Mouse (Mus musculus) monocyte, adult 59 days (primary cell): ENCODE results near the gene Fcmr. TPM values are rescaled to one million over a fixed set of nuclear protein-coding genes. Genes with fewer than 3 reads are reported as not detected.

Experiments used
- total RNA-seq, 2 experiments: library from RNA; stranded (reverse); gene quantifications; one replicate each; pipeline ENCODE4 v1.2.4; 2023

Gene Fcmr
- 1 to 10 TPM; 1.2 to 4.0 TPM for total RNA-seq

GRCm38 (mm10) chr1:130865541-130866221, at the start of gene Fcmr:
Gene Fcmr, plus strand, starts transcription at chr1:130865669.

GRCm38 (mm10) chr1:130826448-130826847, 39.0 kb upstream of the Fcmr start, which contains the start of gene Pigr:
Gene Pigr, plus strand, starts transcription at chr1:130826684.

DNA sequence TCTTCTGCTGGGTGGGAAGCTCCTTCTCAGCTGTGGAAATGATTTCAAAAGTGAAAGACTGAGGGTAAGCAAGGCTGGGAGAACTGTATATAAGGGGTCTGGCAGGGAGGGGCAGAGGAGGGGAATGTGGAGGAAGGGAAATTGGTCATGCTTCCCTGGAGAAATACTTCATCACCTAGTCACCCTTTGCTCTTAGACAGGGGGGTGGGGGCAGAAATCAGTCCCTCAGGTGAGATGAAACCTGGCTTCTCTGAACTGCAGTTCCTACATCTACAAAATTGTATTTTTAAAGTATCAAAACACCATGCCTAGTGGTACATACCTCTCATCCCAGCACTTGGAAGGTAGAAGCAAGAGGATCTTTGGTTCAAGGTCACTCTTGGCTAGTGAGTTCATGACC, 21.9 kb downstream of the Fcmr start, which contains the start of gene Il24:
Gene Il24, minus strand, starts transcription at position 101 of the 400 bp plus-strand sequence.

DNA sequence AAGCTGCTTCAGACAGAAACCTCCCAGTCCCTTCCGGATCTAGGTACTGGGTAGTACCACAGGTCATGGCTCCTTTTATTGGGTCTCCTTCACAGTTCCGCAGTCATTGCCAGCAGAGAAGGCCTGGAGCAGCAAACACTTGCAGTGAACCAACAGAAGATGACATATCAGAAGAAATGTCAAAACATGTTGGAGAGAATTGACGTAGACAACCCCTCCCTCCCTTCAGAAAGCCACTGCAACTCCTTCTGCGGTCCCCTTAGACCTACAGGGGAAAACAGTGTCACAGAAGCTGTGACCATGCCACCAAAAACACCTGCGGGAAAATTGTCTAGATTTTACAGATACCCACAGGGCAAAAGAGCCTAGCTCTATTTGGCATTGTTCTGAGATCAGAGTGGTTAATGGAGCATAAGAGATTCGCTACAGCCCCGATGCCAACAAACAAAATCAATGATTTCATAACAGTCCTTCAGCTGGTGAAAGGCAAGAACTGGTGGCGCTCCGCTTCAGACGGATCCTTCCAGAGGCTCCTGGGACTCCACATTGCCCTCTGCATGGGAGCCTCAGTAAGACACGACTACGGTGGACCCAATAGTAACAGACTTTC, 46.0 kb downstream of the Fcmr start, which contains the start of gene Il20:
Gene Il20, minus strand, starts transcription at position 51 of the 610 bp plus-strand sequence.

Other genes with a start within 250 kb of the Fcmr start
- not detected for gene Zp3r, start 236.0 kb upstream of the Fcmr start, total RNA-seq
- gene C4bp, start 204.0 kb upstream of the Fcmr start, total RNA-seq = not detected
- gene Gm29427, start 149.9 kb upstream of the Fcmr start, total RNA-seq = not detected
- gene Yod1, start 148.3 kb upstream of the Fcmr start, total RNA-seq = 1 to 10 TPM; 6.5 to 6.7 TPM
- gene Pfkfb2, start 136.4 kb upstream of the Fcmr start, total RNA-seq = 10 to 100 TPM; 25.6 to 26.2 TPM
- under 1 TPM; 0.39 to 0.58 TPM for gene AA986860, start 133.7 kb upstream of the Fcmr start, total RNA-seq
- not detected for gene Fcamr, start 64.8 kb upstream of the Fcmr start, total RNA-seq
- not detected for gene Pigr, start 39.0 kb upstream of the Fcmr start, total RNA-seq
- gene Il24, start 21.8 kb downstream of the Fcmr start, total RNA-seq = not detected
- not detected for gene Il20, start 45.8 kb downstream of the Fcmr start, total RNA-seq
- not detected for gene Il19, start 74.4 kb downstream of the Fcmr start, total RNA-seq
- 1 to 10 TPM in 1 of 2 experiments, under 1 TPM in 1; 0.86 to 1.1 TPM for gene Il10, start 154.2 kb downstream of the Fcmr start, total RNA-seq
- gene Mapkapk2, start 232.2 kb downstream of the Fcmr start, total RNA-seq = 100 to 1,000 TPM; 437 to 448 TPM